Mouse (Mus musculus) brain, embryonic 14.5 days (tissue): ENCODE measurements around the gene Rad51ap1.

ENCODE experiments used
- CTCF ChIP-seq: fragments of 200-500 bp; IDR thresholded peaks from 2 replicates; pipeline ENCODE4 v1.5.1; 2012; ENCODE audit warnings: inconsistent platforms, mild to moderate bottlenecking, moderate library complexity, borderline replicate concordance; ENCODE audit not compliant: insufficient read depth, insufficient read length; ENCODE audit errors: extremely low read depth
- POLR2A ChIP-seq: fragments of 200-500 bp; IDR thresholded peaks from 2 replicates; pipeline ENCODE4 v1.6.1; 2012; ENCODE audit warnings: mild to moderate bottlenecking, inconsistent platforms, borderline replicate concordance; ENCODE audit not compliant: poor library complexity, insufficient read depth, insufficient read length, severe bottlenecking; ENCODE audit errors: extremely low read depth

GRCm38 (mm10) chr6:126981539-126982234, 42.3 kb upstream of the Rad51ap1 start:
- no peak for TF ChIP-seq POLR2A
- no peak for TF ChIP-seq CTCF
